Mouse (Mus musculus): Measurements from ENCODE around the gene Asxl1. TPM values are rescaled to one million over a fixed set of nuclear protein-coding genes. Genes with fewer than 3 reads are reported as not detected.

Gene Asxl1
- total and polyA plus RNA-seq, 3 experiments: 15.2 to 35.5 TPM; not detected in 1

DNA sequence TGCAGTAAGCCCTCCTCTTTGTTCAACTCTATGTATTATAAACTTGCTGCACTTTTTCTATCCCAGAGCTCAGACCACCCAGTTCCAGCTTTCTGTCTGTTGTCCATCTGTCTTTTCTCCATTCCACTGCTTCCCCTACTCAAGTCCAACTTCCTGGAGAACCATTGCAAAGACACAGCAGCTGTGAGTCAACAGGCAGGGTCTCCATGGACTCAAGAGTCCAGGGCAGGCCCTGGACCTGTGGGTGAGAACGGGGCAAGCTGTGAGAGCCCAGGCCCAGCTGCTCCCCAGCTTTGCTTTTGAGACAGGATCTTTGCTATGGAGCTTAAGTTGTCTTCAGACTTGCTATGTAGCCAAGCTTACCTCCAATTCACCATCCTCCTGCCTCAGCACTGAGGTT, 84.9 kb downstream of the Asxl1 start:
- Histone ChIP-seq H3K9ac (ENCODE audit: control insufficient read depth, low read depth, low read length, poor library complexity, severe bottlenecking) (no peak overlapping the region), H3K36me3 (ENCODE audit: control insufficient read depth in 1 of 2, insufficient read depth in 2 of 2, low read length in 2 of 2) (no peaks in the 10 kb centered on the region; a peak in 1 of 4 replicates), H3K27ac (ENCODE audit: control insufficient read depth, low read depth, low read length) (no peak overlapping the region), H3K4me1 (ENCODE audit: control insufficient read depth in 1 of 2, insufficient read depth in 2 of 2, low read length in 2 of 2) (no peaks in the 10 kb centered on the region), H3K79me2 (ENCODE audit: control insufficient read depth, insufficient read depth, low read length, poor library complexity) (no peaks in the 10 kb centered on the region), H3K27me3 (ENCODE audit: control insufficient read depth in 1 of 2, insufficient read depth in 2 of 2, low read length in 2 of 2) (no peaks in the 10 kb centered on the region), H3K9me3 (replicated peaks; ENCODE audit: insufficient read depth, low read length) (no peaks in the 10 kb centered on the region), H3K4me3 (ENCODE audit: control insufficient read depth in 1 of 2, insufficient read depth in 1 of 2, low read depth in 2 of 2, low read length in 2 of 2) (no peak overlapping the region)
- DNase-seq (ENCODE audit: low read depth, low spot score): no peak
- TF ChIP-seq CHD2 (IDR thresholded peaks at IDR 0.05; ENCODE audit: low read length) (no peak), SIN3A (IDR thresholded peaks at IDR 0.05; ENCODE audit: low read length) (no peak), MAX (IDR thresholded peaks at IDR 0.05; ENCODE audit: low read length) (no peak), ZC3H11A (IDR thresholded peaks at IDR 0.05; ENCODE audit: low read depth, low read length) (no peak), ZMIZ1 (IDR thresholded peaks at IDR 0.05; ENCODE audit: low read depth, low read length) (no peak), HCFC1 (IDR thresholded peaks at IDR 0.05; ENCODE audit: low read depth, low read length) (no peak), E2F4 (IDR thresholded peaks at IDR 0.05; ENCODE audit: borderline replicate concordance, low read depth, low read length) (no peak), ZNF384 (IDR thresholded peaks at IDR 0.05; ENCODE audit: low read depth, low read length) (no peak), USF2 (IDR thresholded peaks at IDR 0.05; ENCODE audit: borderline replicate concordance in 1 of 2, insufficient read depth in 1 of 2, low read depth in 1 of 2, low read length in 2 of 2) (no peak), TCF12 (IDR thresholded peaks at IDR 0.05; ENCODE audit: low read depth, low read length) (no peak), POLR2A (IDR thresholded peaks at IDR 0.05; ENCODE audit: control insufficient read depth in 1 of 2, insufficient read depth in 1 of 2, low read depth in 1 of 2, low read length in 2 of 2, poor library complexity in 1 of 2) (no peak)

DNA sequence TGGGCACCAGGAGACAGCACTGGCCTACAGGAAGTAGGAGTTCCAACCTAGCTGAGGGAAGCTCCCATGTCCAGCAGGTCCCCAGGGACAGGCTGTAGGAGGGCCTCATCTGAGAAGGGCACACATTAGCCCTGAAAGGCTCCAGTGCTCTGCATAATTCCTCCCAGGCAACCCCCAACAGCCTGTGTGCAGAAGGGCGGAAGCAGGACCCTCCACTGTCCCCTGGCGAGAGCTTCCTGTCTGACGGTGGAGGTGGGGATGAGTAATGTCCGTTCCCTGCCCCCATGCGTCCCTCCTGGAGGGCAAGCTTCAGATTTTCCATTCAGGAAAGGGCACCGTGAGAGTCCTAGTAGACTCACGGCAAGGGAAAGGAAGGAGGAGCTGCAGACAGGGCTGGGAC, 86.9 kb downstream of the Asxl1 start:
- Histone ChIP-seq H3K9me3 (replicated peaks; ENCODE audit: insufficient read depth, low read length) (no peaks in the 10 kb centered on the region), H3K27ac (ENCODE audit: control insufficient read depth, low read depth, low read length) (no peak overlapping the region), H3K79me2 (ENCODE audit: control insufficient read depth, insufficient read depth, low read length, poor library complexity) (no peaks in the 10 kb centered on the region), H3K36me3 (ENCODE audit: control insufficient read depth in 1 of 2, insufficient read depth in 2 of 2, low read length in 2 of 2) (peaks cover 0 to 10% of the 10 kb centered on the region in 2 experiments; a peak in 3 of 4 replicates), H3K4me3 (ENCODE audit: control insufficient read depth in 1 of 2, insufficient read depth in 1 of 2, low read depth in 2 of 2, low read length in 2 of 2) (no peak overlapping the region), H3K27me3 (ENCODE audit: control insufficient read depth in 1 of 2, insufficient read depth in 2 of 2, low read length in 2 of 2) (no peaks in the 10 kb centered on the region), H3K4me1 (ENCODE audit: control insufficient read depth in 1 of 2, insufficient read depth in 2 of 2, low read length in 2 of 2) (peaks cover 0 to 14% of the 10 kb centered on the region in 2 experiments; a peak in 3 of 4 replicates), H3K9ac (ENCODE audit: control insufficient read depth, low read depth, low read length, poor library complexity, severe bottlenecking) (no peak overlapping the region)
- no peak for DNase-seq (ENCODE audit: low read depth, low spot score)
- TF ChIP-seq POLR2AphosphoS2 (IDR thresholded peaks at IDR 0.05; ENCODE audit: low read length): no peak
- TF ChIP-seq SMC3 (IDR thresholded peaks at IDR 0.05; ENCODE audit: low read depth, low read length): no peak
- TF ChIP-seq TAL1 (IDR thresholded peaks at IDR 0.05; ENCODE audit: low read length): no peak

DNA sequence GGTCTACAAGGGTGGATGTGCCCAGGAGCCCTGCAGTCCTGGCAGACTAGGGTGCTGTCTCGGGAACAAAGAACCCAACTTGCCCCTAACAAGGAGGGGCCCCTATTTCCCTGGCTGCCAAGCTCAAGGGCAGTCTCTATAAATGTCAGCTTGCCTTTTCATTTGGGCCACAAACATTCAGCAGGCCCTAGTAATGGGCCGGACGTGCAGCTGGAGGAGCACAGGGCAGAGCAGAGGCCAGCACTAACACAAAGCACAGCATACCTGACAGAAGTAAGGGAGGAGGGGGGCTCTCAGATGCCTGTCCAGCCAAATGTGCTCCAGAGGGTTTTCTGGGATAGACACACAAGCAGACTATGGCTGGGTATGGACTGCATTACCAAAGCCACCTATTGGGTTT, 88.2 kb downstream of the Asxl1 start:
- no peak overlapping the region for H3K27ac ChIP-seq (ENCODE audit: control insufficient read depth, low read depth, low read length)
- peaks cover 0 to 10% of the 10 kb centered on the region in 2 experiments; a peak in 3 of 4 replicates for H3K36me3 ChIP-seq (ENCODE audit: control insufficient read depth in 1 of 2, insufficient read depth in 2 of 2, low read length in 2 of 2)
- no peaks in the 10 kb centered on the region for H3K9me3 ChIP-seq (replicated peaks; ENCODE audit: insufficient read depth, low read length)
- H3K4me3 ChIP-seq (ENCODE audit: control insufficient read depth in 1 of 2, insufficient read depth in 1 of 2, low read depth in 2 of 2, low read length in 2 of 2): no peak overlapping the region
- H3K79me2 ChIP-seq (ENCODE audit: control insufficient read depth, insufficient read depth, low read length, poor library complexity): no peaks in the 10 kb centered on the region
- DNase-seq (ENCODE audit: low read depth, low spot score): no peak
- H3K9ac ChIP-seq (ENCODE audit: control insufficient read depth, low read depth, low read length, poor library complexity, severe bottlenecking): no peak overlapping the region
- TF ChIP-seq ZNF384 (IDR thresholded peaks at IDR 0.05; ENCODE audit: low read depth, low read length) (no peak), MXI1 (IDR thresholded peaks at IDR 0.05; ENCODE audit: low read depth, low read length) (no peak), HCFC1 (IDR thresholded peaks at IDR 0.05; ENCODE audit: low read depth, low read length) (no peak), TAL1 (IDR thresholded peaks at IDR 0.05; ENCODE audit: low read length) (no peak), MAX (IDR thresholded peaks at IDR 0.05; ENCODE audit: low read length) (no peak), GABPA (IDR thresholded peaks at IDR 0.05; ENCODE audit: low read depth, low read length) (no peak), POLR2AphosphoS5 (IDR thresholded peaks at IDR 0.05; ENCODE audit: borderline replicate concordance, low read depth, low read length) (no peak), EP300 (IDR thresholded peaks at IDR 0.05; ENCODE audit: low read depth in 1 of 2, low read length in 2 of 2) (no peak), NRF1 (IDR thresholded peaks at IDR 0.05; ENCODE audit: insufficient read depth, low read depth, low read length, poor library complexity, severe bottlenecking) (no peak), RAD21 (IDR thresholded peaks at IDR 0.05; ENCODE audit: low read depth, low read length) (no peak)
- H3K4me1 ChIP-seq (ENCODE audit: control insufficient read depth in 1 of 2, insufficient read depth in 2 of 2, low read length in 2 of 2): peaks cover 0 to 14% of the 10 kb centered on the region in 2 experiments; a peak in 3 of 4 replicates
- H3K27me3 ChIP-seq (ENCODE audit: control insufficient read depth in 1 of 2, insufficient read depth in 2 of 2, low read length in 2 of 2): no peaks in the 10 kb centered on the region

Measured in MEL (cell line).